Mouse (Mus musculus): ENCODE measurements around the gene Itgb1bp2.

The Itgb1bp2 gene

DNA sequence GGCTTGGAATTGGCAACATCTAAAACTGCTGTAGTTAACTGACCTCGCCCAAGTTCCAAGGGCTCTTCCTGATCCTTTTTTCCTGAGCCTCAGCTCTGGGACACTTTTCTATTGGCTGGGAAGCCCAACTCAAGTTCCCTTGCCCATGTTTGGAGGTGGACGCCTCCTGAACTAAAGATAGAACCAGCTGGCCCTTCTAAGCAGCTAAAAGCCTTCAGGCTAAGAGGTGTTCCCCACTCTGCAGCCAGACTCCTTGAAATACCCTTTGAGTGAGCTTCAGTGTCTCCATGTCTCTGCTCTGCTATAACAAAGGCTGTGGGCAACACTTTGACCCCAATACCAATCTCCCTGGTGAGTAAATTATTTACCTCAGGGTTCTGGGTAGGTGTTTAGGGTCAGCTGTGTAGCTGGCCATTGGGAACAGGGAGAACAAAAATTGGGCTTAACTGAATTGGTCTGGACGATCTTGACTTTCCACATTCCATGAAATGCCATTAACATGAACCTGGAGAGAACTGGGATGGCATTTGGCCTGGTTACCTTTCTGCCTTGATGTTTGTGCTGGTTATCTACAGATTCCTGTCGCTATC, at the start of gene Itgb1bp2:
Gene Itgb1bp2, plus strand, starts transcription at position 203 of the 590 bp plus-strand sequence.
- DNase-seq (ENCODE audit: low spot score in 2 of 2): no peak

GRCm38 (mm10) chrX:101418946-101419724, 29.8 kb upstream of the Itgb1bp2 start:
- peak; percentile 26 to 29 for DNase-seq (ENCODE audit: low spot score in 2 of 2)

DNA sequence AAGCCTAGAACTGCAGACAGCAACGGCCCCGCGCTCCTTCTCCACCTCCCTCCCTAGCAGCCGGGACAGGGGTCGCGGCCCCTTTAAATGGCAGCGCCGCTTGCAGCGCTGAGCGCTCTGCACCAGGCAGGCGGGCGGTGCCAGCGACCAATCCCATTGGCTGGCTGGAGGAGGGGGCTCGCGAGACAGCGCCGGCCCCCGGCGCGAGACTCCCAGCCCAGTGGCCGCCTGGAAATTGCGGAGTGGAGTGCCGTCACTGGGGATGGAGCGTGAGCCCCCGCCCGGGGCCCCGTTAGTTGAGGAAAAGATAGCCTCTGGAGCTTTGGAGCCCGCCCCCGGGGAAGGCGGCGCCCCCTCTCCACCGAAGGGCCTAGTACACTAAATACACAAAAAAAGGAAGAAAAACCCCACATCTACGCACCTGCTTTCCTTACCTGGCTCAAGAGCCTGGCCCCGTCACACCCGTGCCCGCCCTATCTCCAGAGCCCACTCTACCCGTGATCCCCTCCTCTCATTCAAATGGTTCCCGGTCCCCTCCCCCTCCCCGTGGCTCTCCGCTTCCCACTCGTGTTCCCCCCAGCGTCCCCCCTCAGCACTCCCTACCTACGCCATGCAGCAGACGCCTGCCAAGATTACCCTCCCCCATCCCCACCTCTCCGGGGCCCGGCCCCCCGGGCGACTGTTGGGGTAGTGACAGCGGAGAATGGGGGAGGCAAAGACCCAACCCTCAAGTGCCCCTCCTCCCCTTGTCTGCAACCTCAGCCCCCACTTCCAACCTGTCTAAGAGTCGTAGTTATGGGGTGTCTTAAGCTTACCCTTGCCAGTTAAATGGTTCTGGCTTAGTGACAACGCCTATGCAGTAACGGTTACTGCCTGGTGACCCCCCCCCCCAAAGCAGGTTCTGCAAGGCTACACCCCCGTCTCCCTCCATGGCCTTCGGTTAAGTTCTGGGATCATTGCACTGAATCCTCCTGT, 28.9 kb upstream of the Itgb1bp2 start:
- DNase-seq (ENCODE audit: low spot score in 2 of 2): peak; percentile 75 to 76

DNA sequence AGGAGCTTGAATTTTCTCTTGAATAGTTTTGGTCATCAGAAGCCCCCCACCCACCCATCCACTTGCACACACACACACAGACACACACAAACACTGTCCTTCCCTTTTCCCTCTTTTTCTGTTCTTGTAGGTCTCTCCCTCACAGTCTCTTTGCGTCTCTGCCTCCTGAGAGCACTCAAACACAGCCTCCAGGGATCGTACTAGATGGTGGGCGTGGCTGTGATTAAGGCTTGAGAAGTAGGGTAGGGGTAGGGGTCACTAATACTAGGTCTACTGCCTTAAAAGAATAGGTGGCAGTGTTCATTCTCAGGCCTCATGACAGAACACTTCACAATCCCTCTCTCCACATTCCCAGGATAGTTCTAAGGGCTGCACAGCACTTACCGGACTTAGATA, 28.2 kb upstream of the Itgb1bp2 start, which contains the start of gene Zmym3:
Gene Zmym3, minus strand, starts transcription at position 150 of the 396 bp plus-strand sequence.
- no peak for DNase-seq (ENCODE audit: low spot score in 2 of 2)

- no peak for DNase-seq (ENCODE audit: low spot score in 2 of 2)
Measured at GRCm38 (mm10) chrX:101423462-101423861, 25.4 kb upstream of the Itgb1bp2 start.

- no peak for DNase-seq (ENCODE audit: low spot score in 2 of 2)
Measured at GRCm38 (mm10) chrX:101427774-101428173, 21.1 kb upstream of the Itgb1bp2 start.

DNA sequence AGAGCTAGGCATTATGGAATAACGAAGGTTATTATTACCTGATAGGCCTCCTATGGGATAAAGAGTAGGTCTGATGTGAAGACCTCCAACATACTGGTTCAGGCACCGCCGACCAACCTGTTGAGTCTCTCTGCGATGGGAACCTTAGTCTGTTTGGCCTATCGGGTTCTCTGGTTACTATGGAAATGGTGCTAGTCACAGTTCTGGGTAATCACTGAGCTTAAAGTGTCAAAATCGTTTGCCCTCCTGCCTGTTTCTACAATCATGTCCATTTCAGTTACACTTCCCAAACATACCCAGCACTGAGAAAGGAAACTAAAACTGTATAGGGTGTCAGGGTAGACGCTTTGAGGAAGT, 20.1 kb upstream of the Itgb1bp2 start:
- no peak for DNase-seq (ENCODE audit: low spot score in 2 of 2)

- DNase-seq (ENCODE audit: low spot score in 2 of 2): peak; percentile 74 to 76
Measured at GRCm38 (mm10) chrX:101429142-101429949, 19.5 kb upstream of the Itgb1bp2 start, which contains the start of gene Nono. TSS of gene Nono (plus strand) at chrX:101429318.

DNA sequence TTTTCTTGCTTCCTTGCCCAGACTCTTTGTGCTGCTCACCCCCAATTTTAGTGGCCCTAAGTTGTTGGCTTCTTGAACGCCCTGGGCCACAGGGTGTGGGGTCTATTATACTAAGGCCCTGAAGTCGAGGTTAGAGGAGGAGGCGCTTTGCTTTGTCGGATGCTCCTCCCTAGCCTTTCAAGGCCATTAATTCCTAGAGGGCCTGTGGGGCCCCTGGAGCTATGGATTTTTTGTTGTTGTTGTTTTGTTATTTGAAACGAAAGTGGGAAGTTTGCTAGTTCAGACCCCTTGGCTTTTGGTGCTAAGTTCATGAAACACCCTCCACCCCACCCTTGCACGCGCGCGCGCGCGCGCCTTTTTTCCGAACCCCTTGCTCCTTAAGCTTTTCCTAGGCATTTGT, 18.9 kb upstream of the Itgb1bp2 start:
- DNase-seq (ENCODE audit: low spot score in 2 of 2): no peak

- no peak for DNase-seq (ENCODE audit: low spot score in 2 of 2)
Measured at GRCm38 (mm10) chrX:101451147-101451546, 2.3 kb downstream of the Itgb1bp2 start.

GRCm38 (mm10) chrX:101451591-101451990, 2.7 kb downstream of the Itgb1bp2 start:
- no peak for DNase-seq (ENCODE audit: low spot score in 2 of 2)

GRCm38 (mm10) chrX:101472202-101472601, 23.3 kb downstream of the Itgb1bp2 start:
- no peak for DNase-seq (ENCODE audit: low spot score in 2 of 2)

DNA sequence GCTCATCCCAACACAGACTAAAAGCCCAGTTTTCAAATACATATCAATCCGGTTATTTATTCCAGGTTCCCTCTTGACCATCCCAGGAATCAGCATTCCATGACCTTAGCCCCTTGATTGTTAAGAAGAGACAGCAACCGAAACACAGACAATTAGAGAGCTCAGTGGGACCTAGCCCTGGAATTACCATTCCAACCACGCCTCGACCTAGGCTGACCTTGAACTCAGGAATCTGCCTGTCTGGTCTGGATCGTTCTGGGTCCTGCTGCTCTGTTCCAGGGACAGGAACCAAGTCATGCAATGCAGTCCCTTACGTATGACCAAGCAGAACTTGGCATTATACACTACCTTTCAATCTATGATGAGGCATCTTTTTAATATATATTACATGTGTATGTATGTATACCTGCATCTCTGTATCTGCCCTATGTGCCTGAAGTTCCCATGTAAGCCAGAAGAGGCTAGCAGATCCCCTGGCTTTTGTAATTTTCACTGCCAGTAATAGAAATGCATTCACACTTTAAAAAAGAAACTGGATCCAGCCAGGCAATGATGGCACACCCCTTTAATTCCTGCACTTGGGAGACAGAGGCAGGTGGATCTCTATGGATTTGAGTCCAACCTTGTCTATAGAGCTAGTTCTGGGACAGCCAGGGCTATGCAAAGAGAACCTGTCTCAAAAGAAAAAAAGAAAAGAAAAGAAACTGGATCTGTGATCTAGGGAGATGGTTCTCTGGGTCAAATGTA, 32.9 kb downstream of the Itgb1bp2 start:
- no peak for DNase-seq (ENCODE audit: low spot score in 2 of 2)

- peak; percentile 14 to 18 for DNase-seq (ENCODE audit: low spot score in 2 of 2)
Measured at GRCm38 (mm10) chrX:101486487-101487152, 37.7 kb downstream of the Itgb1bp2 start.
